Mouse (Mus musculus) kidney, postnatal 25 days (tissue): ENCODE data around the gene Xrcc4.

Experiments
- DNase-seq, 2 experiments: peaks; one replicate each; pipeline ENCODE4 v3.0.0; 2021; ENCODE audit warnings: mixed read lengths in 2 of 2

Gene Xrcc4

GRCm38 (mm10) chr13:89738275-89738674, 351.1 kb downstream of the Xrcc4 start:
- no peak for DNase-seq

- DNase-seq: no peak
Observed at GRCm38 (mm10) chr13:89735111-89735510, 354.3 kb downstream of the Xrcc4 start.

- DNase-seq: no peak
Observed at GRCm38 (mm10) chr13:89726492-89726891, 362.9 kb downstream of the Xrcc4 start.
